Mouse (Mus musculus): Measurements from ENCODE around the gene Snrpa.

Gene Snrpa

DNA sequence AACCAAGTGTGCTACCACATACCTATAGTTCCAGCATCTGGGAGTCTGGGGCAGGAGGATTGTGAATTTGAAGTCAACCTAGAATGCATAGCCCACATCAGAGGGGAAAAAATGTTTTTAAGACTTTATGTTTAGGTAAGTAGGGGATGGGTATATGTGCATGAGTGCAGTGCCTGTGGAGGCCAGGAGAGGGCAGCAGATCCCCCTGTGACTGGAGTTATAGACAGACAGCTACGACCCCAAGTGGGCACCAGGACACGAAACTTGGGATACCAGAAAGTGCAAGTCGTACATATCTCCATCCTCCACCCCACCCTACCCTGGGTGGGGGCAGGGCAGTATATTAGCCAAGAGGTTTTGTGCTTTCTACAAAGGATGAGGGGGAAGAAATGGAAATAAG lies 11.1 kb downstream of the Snrpa start:
- peak; percentile 76 for DNase-seq (ENCODE audit: low read depth, low spot score)
- Histone ChIP-seq H3K36me3 (ENCODE audit: control insufficient read depth, insufficient read depth, low read length, poor library complexity, severe bottlenecking) (peaks cover 10% of the 10 kb centered on the region), H3K27me3 (ENCODE audit: control insufficient read depth, insufficient read depth, low read length, poor library complexity, severe bottlenecking) (no peaks in the 10 kb centered on the region)

DNA sequence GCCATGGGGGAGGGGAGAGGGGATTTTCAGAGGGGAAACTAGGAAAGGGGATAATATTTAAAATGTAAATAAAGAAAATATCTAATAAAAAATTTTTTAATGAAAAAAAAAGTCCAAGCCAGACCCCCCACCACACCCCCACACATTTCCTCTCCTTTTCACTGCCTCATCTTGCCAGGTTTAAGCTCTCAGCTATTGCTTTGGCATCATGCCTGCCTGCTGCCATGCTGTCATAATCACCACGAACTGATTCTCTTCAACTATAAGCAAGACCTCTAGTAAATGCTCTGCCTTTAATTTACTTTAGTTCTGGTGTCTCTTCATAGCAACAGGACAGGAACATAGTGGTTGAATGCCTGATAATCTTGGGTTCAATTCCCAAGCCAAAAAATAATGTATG lies 13.6 kb downstream of the Snrpa start:
- Histone ChIP-seq H3K36me3 (ENCODE audit: control insufficient read depth, insufficient read depth, low read length, poor library complexity, severe bottlenecking) (peaks cover 3% of the 10 kb centered on the region), H3K27me3 (ENCODE audit: control insufficient read depth, insufficient read depth, low read length, poor library complexity, severe bottlenecking) (no peaks in the 10 kb centered on the region)
- no peak for DNase-seq (ENCODE audit: low read depth, low spot score)

DNA sequence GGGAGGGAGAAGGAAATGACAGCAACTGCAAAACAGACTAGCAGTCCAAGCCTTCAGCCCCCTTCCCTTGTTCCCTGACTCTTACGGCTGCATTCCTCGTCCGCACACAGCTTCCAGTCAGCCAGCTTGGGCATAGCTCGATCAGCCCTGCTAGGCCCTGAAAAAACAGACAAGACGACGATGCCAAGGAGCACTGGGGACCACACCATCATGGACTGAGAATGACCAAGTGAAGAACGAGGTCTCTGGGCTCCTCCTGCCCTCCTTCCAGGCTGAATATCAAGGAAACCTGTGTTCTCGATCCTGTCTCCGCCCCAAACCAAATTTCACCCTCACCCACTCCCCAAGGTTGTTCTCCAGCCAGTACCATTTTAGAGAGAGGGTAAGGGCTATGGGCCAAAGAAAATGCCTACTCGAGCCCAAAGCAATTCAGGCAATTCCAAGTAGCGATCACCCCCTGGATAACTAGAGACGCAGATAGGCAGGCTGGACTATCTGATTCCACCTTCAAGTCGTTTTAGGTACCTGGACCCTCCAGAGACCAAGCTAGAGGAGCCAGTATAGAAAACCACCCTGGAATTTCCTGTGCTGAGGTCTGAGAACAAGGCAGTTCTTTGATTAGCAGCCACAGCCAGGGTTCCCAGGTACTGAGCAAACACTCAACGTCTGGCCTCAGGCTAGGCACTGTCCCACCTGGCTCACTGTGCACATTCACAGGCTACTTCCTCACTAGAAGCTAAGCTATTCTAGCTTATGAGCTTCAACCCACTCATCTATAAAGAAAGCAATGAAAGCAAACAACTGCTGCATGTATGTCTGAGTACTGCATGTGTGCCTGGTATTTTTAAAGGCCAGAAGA lies 15.0 kb downstream of the Snrpa start, which contains the start of the genes Gm21983 and Mia:
Gm21983 (minus strand) TSS at position 250 of the 859 bp plus-strand sequence.
Mia (minus strand) TSS at position 321 of the 859 bp plus-strand sequence.
- Histone ChIP-seq H3K27me3 (ENCODE audit: control insufficient read depth, insufficient read depth, low read length, poor library complexity, severe bottlenecking) (no peaks in the 10 kb centered on the region), H3K36me3 (ENCODE audit: control insufficient read depth, insufficient read depth, low read length, poor library complexity, severe bottlenecking) (no peaks in the 10 kb centered on the region; the same call in none of the 2 replicates)
- DNase-seq (ENCODE audit: low read depth, low spot score) = no peak

DNA sequence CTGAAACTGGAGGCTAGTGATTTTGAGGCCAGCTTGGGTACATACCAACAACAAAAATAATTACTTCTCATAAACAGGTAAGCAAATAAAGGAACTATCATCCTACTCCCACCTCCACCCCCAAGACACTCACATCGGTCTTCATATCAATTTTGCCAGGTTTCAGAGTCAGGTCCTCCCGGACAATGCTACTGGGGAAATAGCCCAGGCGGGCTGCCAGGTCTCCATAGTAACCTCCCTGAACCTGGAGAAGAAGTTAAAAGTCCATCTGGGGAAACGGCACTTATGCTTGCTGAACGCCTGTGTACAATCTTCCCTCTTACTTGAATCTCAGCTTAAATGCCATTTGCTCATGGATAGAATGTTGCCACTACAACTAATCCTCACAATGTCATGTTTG lies 16.0 kb downstream of the Snrpa start:
- H3K36me3 ChIP-seq (ENCODE audit: control insufficient read depth, insufficient read depth, low read length, poor library complexity, severe bottlenecking) = peaks cover under 1% of the 10 kb centered on the region; the same call in 1 of the 2 replicates
- H3K27me3 ChIP-seq (ENCODE audit: control insufficient read depth, insufficient read depth, low read length, poor library complexity, severe bottlenecking) = no peaks in the 10 kb centered on the region
- DNase-seq (ENCODE audit: low read depth, low spot score) = no peak

DNA sequence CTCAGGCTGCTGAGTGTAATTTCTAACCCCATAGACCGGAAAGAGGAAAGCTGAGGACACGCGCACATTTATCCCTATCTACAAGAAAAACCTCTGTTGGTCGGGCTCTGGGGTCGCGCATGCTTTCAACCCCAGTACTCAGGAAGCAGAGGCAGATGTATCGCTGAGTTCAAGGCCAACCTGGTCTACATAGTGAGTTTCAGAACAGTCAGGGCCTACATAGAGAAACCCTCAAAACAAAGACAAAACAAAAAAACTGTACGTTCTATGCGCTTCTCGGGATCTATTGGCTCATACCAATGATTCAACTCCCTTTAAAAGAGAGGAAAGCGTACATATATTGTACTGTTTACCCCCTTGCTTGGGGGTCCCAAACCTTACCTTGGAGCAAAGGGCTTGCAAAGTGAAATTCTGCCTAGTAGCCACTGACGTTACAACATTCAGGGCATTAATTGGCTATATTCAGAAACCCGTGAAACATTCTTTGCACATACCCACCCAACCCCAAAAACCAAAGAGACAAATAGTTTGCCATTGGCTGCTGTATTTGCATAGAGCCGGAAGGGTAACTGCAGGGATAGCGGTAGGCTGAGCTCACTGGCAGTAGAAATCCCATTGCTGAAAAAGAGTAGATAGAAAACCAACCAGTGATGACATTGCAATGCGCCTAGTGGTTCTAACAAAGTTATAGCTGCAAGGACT lies 16.7 kb downstream of the Snrpa start:
- H3K36me3 ChIP-seq (ENCODE audit: control insufficient read depth, insufficient read depth, low read length, poor library complexity, severe bottlenecking) = peaks cover 6% of the 10 kb centered on the region
- no peaks in the 10 kb centered on the region for H3K27me3 ChIP-seq (ENCODE audit: control insufficient read depth, insufficient read depth, low read length, poor library complexity, severe bottlenecking)
- peak; percentile 63 for DNase-seq (ENCODE audit: low read depth, low spot score)

DNA sequence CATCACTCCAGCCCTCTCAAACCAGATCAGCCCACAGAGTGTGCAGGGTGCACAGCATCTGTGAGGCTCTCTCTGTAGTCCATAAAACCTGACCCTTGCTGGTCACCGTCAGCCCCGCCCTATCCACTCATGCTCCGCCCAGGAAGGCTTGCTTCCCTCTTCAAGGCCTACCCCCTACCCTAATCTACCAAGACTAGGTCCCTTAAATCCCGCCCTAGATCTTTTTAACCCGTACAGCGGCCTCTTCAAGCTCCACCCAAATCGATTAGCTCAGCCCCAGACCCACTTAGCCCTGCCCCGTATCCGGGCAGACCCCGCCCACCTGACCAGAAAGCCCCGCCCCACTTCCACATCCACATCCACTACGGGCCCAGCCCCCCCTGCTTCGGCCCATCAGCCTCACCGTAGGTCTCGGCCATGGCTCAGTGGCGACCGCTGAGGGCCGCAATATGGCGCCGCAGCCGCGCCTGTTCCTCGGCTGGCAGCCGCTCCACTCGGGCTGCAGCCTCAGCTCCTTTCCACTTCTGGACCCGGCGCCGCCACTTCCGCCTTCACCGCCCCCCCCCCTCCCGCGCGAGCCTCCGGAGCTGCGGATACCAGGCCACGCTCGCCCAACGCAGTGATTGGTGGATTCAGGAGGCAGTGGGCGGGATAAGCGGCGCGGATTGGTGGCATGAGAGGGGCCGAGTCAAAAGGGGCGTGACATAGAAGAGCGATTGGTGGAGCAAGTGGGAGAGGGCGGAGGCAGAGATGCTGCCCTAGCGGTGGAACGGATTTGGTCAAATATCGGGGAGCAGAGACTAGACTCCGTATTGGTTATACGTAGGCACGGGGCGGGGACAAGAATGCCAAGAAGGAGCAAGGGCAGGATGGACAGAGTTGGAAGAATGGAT lies 17.5 kb downstream of the Snrpa start, which contains the start of gene Rab4b:
Rab4b (minus strand) TSS at position 573 of the 893 bp plus-strand sequence.
- DNase-seq (ENCODE audit: low read depth, low spot score) = peak; percentile 100
- Histone ChIP-seq H3K36me3 (ENCODE audit: control insufficient read depth, insufficient read depth, low read length, poor library complexity, severe bottlenecking) (peaks cover 6% of the 10 kb centered on the region), H3K27me3 (ENCODE audit: control insufficient read depth, insufficient read depth, low read length, poor library complexity, severe bottlenecking) (no peaks in the 10 kb centered on the region)

DNA sequence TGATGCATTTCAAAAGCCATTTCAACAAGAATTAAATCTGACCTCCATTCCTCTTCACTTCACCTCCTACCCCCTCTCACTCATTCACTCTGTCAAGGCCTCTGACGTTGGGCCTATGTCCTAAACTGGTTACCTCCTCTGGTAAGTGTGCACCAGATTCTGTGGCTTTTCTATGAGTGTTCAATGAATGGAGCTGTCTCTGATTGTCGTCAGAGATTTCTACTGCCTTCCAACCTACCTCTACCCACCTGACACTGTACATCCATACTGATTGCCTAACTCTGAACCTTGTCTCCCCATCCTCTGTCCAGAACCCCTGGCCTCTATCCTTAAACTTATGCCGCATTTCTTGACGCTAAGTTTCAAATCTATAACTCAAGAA lies 18.1 kb downstream of the Snrpa start:
- Histone ChIP-seq H3K27me3 (ENCODE audit: control insufficient read depth, insufficient read depth, low read length, poor library complexity, severe bottlenecking) (no peaks in the 10 kb centered on the region), H3K36me3 (ENCODE audit: control insufficient read depth, insufficient read depth, low read length, poor library complexity, severe bottlenecking) (peaks cover 8% of the 10 kb centered on the region)
- no peak for DNase-seq (ENCODE audit: low read depth, low spot score)

DNA sequence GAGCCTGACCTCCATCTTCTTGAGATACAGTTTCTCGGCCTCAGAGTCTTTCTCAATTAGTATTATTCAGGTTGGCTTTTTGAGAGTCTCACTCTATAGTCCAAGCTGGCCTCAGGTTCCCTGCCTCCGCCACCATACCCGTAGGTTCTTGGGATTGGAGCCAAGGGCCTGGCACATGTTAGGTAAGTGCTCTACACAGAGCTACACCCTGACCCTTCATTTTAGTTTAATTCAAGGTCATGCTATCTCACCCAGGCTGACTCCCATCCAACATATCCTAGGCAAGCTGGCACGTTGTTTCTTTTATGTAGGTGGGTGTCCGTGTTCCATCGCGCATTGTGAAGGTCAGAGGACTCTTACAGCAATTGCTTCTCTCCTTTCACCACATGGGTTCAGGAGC lies 21.2 kb downstream of the Snrpa start:
- Histone ChIP-seq H3K27me3 (ENCODE audit: control insufficient read depth, insufficient read depth, low read length, poor library complexity, severe bottlenecking) (no peaks in the 10 kb centered on the region), H3K36me3 (ENCODE audit: control insufficient read depth, insufficient read depth, low read length, poor library complexity, severe bottlenecking) (peaks cover 13% of the 10 kb centered on the region)
- DNase-seq (ENCODE audit: low read depth, low spot score) = no peak

DNA sequence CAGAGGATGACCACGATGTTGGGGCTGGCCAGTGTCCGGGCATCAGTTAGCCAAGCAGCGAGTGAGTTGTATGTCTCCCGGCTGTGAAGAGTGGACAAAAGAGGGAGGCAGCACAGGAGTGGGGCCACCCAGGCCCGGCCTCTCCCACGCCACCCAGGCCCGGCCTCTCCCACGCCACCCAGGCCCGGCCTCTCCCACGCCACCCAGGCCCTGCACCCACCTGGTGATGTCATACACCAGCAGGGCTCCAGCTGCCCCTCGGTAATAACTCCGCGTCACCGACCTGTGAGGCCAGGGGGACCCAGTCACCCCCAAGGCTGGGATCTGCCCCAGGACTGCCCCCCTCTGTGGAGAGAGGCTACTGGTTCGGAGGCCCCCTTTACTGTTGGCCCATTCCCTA lies 21.6 kb downstream of the Snrpa start:
- DNase-seq (ENCODE audit: low read depth, low spot score) = no peak
- Histone ChIP-seq H3K27me3 (ENCODE audit: control insufficient read depth, insufficient read depth, low read length, poor library complexity, severe bottlenecking) (no peaks in the 10 kb centered on the region), H3K36me3 (ENCODE audit: control insufficient read depth, insufficient read depth, low read length, poor library complexity, severe bottlenecking) (peaks cover 13% of the 10 kb centered on the region)

DNA sequence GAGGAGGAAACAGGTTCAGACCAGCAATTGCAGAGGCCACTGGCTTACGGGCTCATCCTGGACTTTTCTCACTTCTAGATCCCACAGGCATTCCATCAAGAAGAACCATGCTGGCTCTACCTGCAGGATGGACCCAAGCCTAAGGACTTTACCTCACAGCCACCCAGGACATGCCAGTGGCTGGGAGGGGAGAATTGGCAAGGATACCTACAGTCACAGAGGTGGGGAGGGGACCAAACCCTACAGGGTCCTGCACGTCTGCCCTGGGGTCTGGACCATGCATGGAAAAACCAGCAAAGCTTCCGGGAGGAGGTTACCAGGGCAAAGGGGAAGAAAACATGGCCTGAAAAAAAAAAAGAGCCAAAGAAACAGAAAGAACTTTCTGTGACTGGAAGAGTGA lies 25.1 kb downstream of the Snrpa start:
- peaks cover 13% of the 10 kb centered on the region for H3K36me3 ChIP-seq (ENCODE audit: control insufficient read depth, insufficient read depth, low read length, poor library complexity, severe bottlenecking)
- no peaks in the 10 kb centered on the region for H3K27me3 ChIP-seq (ENCODE audit: control insufficient read depth, insufficient read depth, low read length, poor library complexity, severe bottlenecking)
- no peak for DNase-seq (ENCODE audit: low read depth, low spot score)

DNA sequence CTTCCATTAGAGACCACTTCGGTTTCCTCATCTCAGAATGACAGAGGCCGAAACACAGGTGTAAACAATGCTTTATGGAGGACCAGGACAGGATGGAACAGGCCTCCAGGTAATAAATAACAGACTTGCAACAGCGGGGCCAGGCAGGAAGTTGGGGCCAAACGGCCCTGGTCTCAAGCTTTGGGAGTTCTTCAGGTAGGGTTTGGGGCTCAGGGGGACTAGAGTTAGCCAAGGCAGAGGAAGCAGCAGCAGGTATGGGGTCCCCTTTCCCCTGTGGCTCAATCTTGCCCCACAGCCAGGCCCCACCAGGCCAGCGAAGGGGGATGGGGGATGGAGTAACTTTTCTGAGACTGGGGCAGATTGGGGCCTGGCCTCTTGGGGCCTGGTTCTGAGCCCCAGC lies 27.7 kb downstream of the Snrpa start:
- H3K36me3 ChIP-seq (ENCODE audit: control insufficient read depth, insufficient read depth, low read length, poor library complexity, severe bottlenecking) = peaks cover 9% of the 10 kb centered on the region
- DNase-seq (ENCODE audit: low read depth, low spot score) = no peak
- no peaks in the 10 kb centered on the region for H3K27me3 ChIP-seq (ENCODE audit: control insufficient read depth, insufficient read depth, low read length, poor library complexity, severe bottlenecking)

DNA sequence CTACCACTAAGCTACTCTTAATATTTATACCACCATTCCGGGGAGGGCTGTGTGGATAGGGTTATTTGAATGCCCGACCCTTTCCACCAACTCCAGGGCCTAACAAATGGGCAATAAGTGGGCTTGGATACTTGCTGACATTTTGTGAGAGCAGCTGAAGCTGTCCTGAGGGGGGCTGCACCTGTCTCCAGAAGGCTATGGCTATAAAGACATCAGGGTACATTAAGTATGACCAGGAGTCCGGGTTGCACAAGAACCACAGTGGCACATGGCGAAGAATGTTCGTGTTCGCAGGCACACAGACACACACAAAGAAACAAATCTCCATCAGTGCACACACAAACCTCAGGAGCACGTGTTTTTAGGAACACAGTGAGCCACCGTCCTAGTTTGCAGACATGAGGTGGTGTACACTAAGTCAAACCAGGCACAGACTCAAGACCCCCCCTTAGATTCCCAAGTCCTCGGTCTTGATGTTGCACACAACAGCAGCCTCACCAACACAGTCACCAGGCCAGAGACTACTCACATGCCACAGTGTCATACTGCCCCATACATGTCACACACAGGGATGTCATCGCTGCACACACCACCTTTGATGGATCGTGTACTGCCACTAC lies 28.5 kb downstream of the Snrpa start:
- peaks cover 4% of the 10 kb centered on the region for H3K36me3 ChIP-seq (ENCODE audit: control insufficient read depth, insufficient read depth, low read length, poor library complexity, severe bottlenecking)
- no peak for DNase-seq (ENCODE audit: low read depth, low spot score)
- H3K27me3 ChIP-seq (ENCODE audit: control insufficient read depth, insufficient read depth, low read length, poor library complexity, severe bottlenecking) = no peaks in the 10 kb centered on the region

DNA sequence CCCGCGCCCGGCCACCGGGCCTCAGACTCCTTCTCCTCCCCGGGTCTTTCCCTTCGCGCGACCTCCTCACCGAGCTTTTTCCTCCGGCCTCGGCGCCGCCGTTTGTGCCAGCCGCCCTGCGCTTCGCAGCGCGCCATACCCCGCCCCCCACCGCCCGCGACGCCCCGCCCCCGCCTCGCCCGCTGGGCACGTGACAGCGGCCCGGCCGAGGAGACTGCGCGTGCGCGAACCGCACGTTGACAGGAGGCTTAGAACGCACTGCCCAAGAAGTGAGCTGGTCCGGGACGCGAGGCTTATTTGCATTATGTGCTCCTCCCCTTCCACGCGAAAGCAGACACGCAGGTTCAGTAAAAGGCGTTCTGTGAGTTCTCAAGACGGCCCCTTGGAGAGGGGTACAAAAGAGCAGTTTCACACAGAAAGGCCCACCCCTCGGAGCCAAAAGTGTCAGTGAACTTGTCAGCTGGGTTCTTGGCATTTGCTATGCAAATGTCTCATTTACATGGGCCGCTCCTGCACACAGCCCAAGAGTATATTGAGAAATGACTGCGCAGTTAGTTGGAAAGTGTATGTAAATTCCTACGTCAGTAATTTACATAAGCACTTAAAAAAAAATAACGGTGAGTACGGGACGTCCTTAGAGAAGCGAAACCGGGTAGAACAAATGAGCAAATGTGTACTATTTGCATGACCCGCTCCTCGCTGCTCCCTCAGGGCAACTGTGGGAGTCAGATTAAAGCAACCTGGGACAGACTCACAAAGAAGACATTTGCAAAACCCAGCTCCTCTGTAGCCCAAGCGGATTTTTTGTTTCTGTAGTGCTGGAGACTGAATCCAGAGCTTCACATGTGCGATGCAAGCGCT lies 29.2 kb downstream of the Snrpa start, which contains the start of gene Egln2:
Egln2 (minus strand) TSS at position 189 of the 861 bp plus-strand sequence.
- DNase-seq (ENCODE audit: low read depth, low spot score) = peak; percentile 97
- Histone ChIP-seq H3K27me3 (ENCODE audit: control insufficient read depth, insufficient read depth, low read length, poor library complexity, severe bottlenecking) (no peaks in the 10 kb centered on the region), H3K36me3 (ENCODE audit: control insufficient read depth, insufficient read depth, low read length, poor library complexity, severe bottlenecking) (peaks cover 4% of the 10 kb centered on the region; the same call in 1 of the 2 replicates)
